Mouse (Mus musculus) embryonic fibroblast, embryonic 13.5 days (primary cell): ENCODE measurements around the gene Scamp4.

Experiments used
- CTCF ChIP-seq: IDR thresholded peaks from 2 replicates; pipeline ENCODE4 v1.5.1; 2011; ENCODE audit warnings: mild to moderate bottlenecking, control low read depth, low read length, moderate library complexity, borderline replicate concordance; ENCODE audit not compliant: insufficient read depth
- POLR2A ChIP-seq: IDR thresholded peaks from 2 replicates; pipeline ENCODE4 v1.6.1; 2011; ENCODE audit warnings: low read depth, mild to moderate bottlenecking, control low read depth, low read length, moderate library complexity

GRCm38 (mm10) chr10:80576351-80577194 lies 26.1 kb upstream of the Scamp4 start:
- no peak for TF ChIP-seq CTCF
- 0 out of 2 replicates have a peak, but pooled peaks have one; percentile 44 for TF ChIP-seq POLR2A
